Mouse (Mus musculus): ENCODE results near the gene Plekhm3.

DNA sequence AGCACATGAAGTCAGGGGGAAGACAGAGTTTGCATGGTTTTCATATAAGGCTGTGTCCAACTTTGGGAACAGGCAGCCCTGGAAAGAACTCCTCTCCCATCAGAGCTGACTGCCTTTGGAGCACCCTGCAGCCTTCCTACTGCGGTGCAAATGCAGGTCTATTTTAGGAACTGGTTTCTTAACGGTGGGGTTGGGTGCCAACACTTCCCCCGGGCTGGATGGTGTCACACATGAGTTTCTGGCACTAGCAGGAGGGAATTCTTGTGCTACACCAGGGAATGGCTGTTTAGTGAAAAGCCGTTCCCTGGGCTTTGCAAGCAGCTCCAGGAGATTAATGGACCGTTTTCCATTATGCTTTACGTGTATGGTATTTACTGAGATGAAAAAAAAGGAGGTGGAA lies 164.8 kb downstream of the Plekhm3 start:
- TF ChIP-seq CTCF (IDR thresholded peaks at IDR 0.05; ENCODE audit: low read depth), result no peak
- TF ChIP-seq EP300 (IDR thresholded peaks at IDR 0.05; ENCODE audit: low read depth), result no peak

Data from liver, embryonic 14.5 days (tissue).